Mouse (Mus musculus): ENCODE measurements around the gene Rab6b. TPM values are rescaled to one million over a fixed set of nuclear protein-coding genes. Genes with fewer than 3 reads are reported as not detected.
"Not testable (repeated sequence)": the region's sequence is repeated elsewhere in the genome, so short reads cannot be mapped to it uniquely, and the experiment has no call there.

Rab6b gene
- polyA plus RNA-seq, 1 experiment from 2014 or later: 2.5 TPM

- no peak overlapping the region for H3K4me2 ChIP-seq
- H3K9me3 ChIP-seq (replicated peaks): no peaks in the 10 kb centered on the region
- H3K4me3 ChIP-seq: no peak overlapping the region
- H3K4me1 ChIP-seq (replicated peaks): 0 out of 2 replicates have a peak, but pooled peaks cover 2% of the 10 kb centered on the region
- WGBS: 54% methylated on average over 13 of the region's 13 CpGs
- no peak for ATAC-seq (replicated peaks; ENCODE audit: insufficient number of reproducible peaks, insufficient read depth, low FRiP score, low read depth)
- H3K9ac ChIP-seq: no peak overlapping the region
- no peaks in the 10 kb centered on the region for H3K36me3 ChIP-seq
- H3K27ac ChIP-seq: no peak overlapping the region
- no peaks in the 10 kb centered on the region for H3K27me3 ChIP-seq
These were observed 35.5 kb downstream of the Rab6b start for GRCm38 (mm10) chr9:103147103-103147502.

DNA sequence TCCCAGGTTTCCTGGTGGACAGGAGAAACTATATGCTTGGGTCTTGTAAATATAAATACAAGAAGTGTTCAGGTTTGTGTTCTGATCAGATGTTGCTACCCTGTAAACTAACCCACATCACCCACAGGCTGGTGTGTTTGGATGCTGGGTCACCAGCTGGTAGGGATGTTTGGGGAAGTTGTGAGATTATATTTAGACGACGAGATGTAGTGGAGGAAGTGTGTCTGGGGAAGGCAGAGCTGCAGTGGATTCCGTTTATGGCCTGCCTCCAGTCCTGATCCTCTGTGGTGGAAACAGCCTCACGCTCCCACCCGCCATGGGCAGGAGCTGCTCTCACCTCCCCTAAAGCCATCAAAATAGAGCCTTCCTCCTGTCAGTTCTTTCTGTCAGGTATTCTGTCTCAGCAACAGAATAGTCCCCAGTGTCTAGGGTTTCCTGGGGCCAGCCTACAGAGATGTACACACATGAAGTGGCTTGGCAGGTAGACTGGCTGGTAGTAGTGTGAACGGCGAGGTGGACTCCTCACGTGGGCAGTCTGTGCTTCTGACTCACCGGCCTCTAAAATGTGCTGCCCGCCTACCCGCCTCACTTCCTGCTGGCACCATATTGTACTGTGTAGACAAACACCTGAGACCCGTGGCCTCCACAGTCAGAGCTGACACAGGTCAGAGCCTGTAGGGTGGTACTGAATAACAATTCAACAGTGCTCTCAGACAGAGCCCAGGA lies 37.6 kb downstream of the Rab6b start:
- Histone ChIP-seq H3K27me3 (no peaks in the 10 kb centered on the region), H3K4me1 (replicated peaks) (0 out of 2 replicates have a peak, but pooled peaks cover 2% of the 10 kb centered on the region), H3K4me3 (no peak overlapping the region), H3K4me2 (no peak overlapping the region), H3K27ac (no peak overlapping the region), H3K9ac (no peak overlapping the region), H3K9me3 (replicated peaks) (no peaks in the 10 kb centered on the region), H3K36me3 (no peaks in the 10 kb centered on the region)
- 74% methylated on average over 12 of the region's 12 CpGs for WGBS
- ATAC-seq (replicated peaks; ENCODE audit: insufficient number of reproducible peaks, insufficient read depth, low FRiP score, low read depth): no peak

GRCm38 (mm10) chr9:103153286-103153685 lies 41.7 kb downstream of the Rab6b start:
- no peaks in the 10 kb centered on the region for H3K4me1 ChIP-seq (replicated peaks)
- 77% methylated on average over 5 of the region's 5 CpGs for WGBS
- ATAC-seq (replicated peaks; ENCODE audit: insufficient number of reproducible peaks, insufficient read depth, low FRiP score, low read depth): no peak

GRCm38 (mm10) chr9:103154568-103154967 lies 43.0 kb downstream of the Rab6b start:
- no peak for ATAC-seq (replicated peaks; ENCODE audit: insufficient number of reproducible peaks, insufficient read depth, low FRiP score, low read depth)
- Histone ChIP-seq H3K27ac (no peak overlapping the region), H3K4me3 (no peak overlapping the region), H3K27me3 (no peaks in the 10 kb centered on the region), H3K9me3 (replicated peaks) (no peaks in the 10 kb centered on the region), H3K36me3 (no peaks in the 10 kb centered on the region), H3K4me1 (replicated peaks) (no peaks in the 10 kb centered on the region), H3K9ac (no peak overlapping the region), H3K4me2 (no peak overlapping the region)
- WGBS: 76% methylated on average over 2 of the region's 2 CpGs

More at GRCm38 (mm10) chr9:103153286-103153685, 41.7 kb downstream of the Rab6b start:
- Histone ChIP-seq H3K27ac (no peak overlapping the region), H3K27me3 (no peaks in the 10 kb centered on the region), H3K36me3 (no peaks in the 10 kb centered on the region), H3K9me3 (replicated peaks) (no peaks in the 10 kb centered on the region), H3K4me2 (no peak overlapping the region), H3K4me3 (no peak overlapping the region), H3K9ac (no peak overlapping the region)

DNA sequence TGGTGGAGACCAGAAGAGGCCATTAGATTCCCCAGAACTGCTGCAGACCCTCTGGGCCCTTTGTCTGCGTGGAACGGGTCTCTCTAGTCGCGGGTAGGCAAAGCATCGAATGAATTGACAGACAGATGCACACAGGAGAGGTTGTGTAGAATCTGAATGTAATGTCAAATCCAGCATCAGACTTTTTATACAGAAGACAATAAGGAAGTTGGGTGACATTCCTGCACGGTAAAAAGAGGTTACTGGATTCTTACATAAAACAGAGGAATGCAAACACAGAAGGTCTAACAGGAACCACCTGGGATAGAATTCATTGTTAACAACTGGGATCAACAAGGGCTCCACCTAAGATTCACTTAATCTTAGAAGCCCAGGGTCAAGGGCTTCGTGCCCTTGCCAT lies 43.6 kb downstream of the Rab6b start:
- H3K27me3 ChIP-seq; H3K27ac ChIP-seq; H3K36me3 ChIP-seq; H3K4me1 ChIP-seq (replicated peaks); ATAC-seq (replicated peaks; ENCODE audit: insufficient number of reproducible peaks, insufficient read depth, low FRiP score, low read depth); H3K9ac ChIP-seq; H3K4me3 ChIP-seq; H3K4me2 ChIP-seq; H3K9me3 ChIP-seq (replicated peaks): not testable (repeated sequence)
- WGBS: 82% methylated on average over 7 of the region's 7 CpGs

DNA sequence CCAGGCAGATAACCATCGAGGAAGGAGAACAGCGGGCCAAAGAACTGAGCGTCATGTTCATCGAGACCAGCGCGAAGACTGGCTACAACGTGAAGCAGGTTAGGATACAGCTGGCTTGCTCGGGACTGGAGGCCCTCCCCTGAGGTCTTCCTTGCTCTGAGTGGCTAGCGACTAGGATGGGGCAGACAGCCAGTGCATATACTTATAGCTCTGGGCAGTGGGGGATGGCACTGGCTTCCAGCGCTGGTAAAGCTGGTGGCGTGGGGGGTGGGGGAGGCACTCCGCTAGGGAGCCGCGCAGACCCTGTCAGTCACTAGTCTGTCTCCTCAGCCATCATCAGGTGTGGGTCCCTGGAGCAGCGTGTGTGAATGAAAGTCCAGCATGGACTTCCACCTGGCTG lies 52.2 kb downstream of the Rab6b start:
- H3K27me3 ChIP-seq: no peaks in the 10 kb centered on the region
- H3K9me3 ChIP-seq (replicated peaks): no peaks in the 10 kb centered on the region
- WGBS: 69% methylated on average over 15 of the region's 15 CpGs

DNA sequence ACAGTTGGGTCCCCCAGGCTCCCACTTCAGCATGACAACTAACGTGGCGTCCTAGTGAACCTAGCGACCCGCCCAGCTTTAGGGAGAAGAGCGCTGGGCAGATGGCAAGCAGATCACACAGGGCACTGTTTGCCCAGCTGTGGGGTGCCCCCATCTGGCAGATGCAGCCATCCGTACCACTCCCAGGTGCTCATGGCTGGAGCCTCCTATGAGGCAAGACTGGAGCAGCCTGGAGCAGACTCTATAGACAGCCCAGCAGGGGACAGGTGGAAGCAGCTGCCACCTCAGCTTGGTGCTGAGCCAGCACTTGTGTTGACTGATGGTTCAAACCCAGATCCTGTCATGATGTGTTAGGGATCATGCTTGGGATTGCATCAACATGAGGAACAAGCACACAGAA lies 56.5 kb downstream of the Rab6b start:
- H3K9me3 ChIP-seq (replicated peaks): no peaks in the 10 kb centered on the region
- 80% methylated on average over 6 of the region's 6 CpGs for whole genome bisulfite sequencing
- H3K27me3 ChIP-seq: peaks cover 7% of the 10 kb centered on the region; the same call in 1 of the 2 replicates
- H3K4me3 ChIP-seq: no peak overlapping the region
- no peak overlapping the region for H3K9ac ChIP-seq
- no peak overlapping the region for H3K4me2 ChIP-seq
- no peaks in the 10 kb centered on the region for H3K36me3 ChIP-seq
- ATAC-seq (replicated peaks; ENCODE audit: insufficient number of reproducible peaks, insufficient read depth, low FRiP score, low read depth): no peak
- peaks cover 3% of the 10 kb centered on the region; the same call in 1 of the 2 replicates for H3K4me1 ChIP-seq (replicated peaks)
- H3K27ac ChIP-seq: no peak overlapping the region

More for the DNA sequence above, 52.2 kb downstream of the Rab6b start:
- no peak for ATAC-seq (replicated peaks; ENCODE audit: insufficient number of reproducible peaks, insufficient read depth, low FRiP score, low read depth)
- Histone ChIP-seq H3K4me3 (no peak overlapping the region), H3K4me1 (replicated peaks) (peaks cover 1% of the 10 kb centered on the region; the same call in 1 of the 2 replicates), H3K27ac (no peak overlapping the region), H3K9ac (no peak overlapping the region), H3K4me2 (no peak overlapping the region), H3K36me3 (no peaks in the 10 kb centered on the region)

DNA sequence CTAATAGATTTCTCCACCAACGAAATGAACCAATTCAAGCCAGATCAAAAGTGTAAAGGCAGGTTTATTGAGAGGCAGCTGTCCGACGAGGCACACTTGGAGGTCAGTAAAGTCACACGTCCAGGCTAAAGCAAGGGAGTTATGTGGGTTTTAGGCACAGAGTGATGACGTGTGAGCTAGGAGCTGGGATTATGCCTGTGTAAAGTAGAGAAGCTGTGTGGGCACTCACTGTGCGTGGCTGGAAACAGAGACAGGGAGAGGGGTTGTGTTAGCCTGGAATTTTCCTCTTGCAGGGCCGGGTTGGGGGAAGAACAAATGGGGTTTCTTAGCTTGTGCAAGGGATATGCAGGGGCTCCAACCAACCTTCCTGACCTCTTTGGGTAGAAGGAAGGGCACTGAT lies 57.2 kb downstream of the Rab6b start:
- Histone ChIP-seq H3K4me3 (no peak overlapping the region), H3K4me2 (no peak overlapping the region), H3K9me3 (replicated peaks) (no peaks in the 10 kb centered on the region), H3K9ac (no peak overlapping the region), H3K36me3 (no peaks in the 10 kb centered on the region), H3K4me1 (replicated peaks) (peaks cover 3% of the 10 kb centered on the region; the same call in 1 of the 2 replicates), H3K27me3 (peaks cover 7% of the 10 kb centered on the region; the same call in 1 of the 2 replicates), H3K27ac (no peak overlapping the region)
- 42% methylated on average over 7 of the region's 7 CpGs for WGBS
- no peak for ATAC-seq (replicated peaks; ENCODE audit: insufficient number of reproducible peaks, insufficient read depth, low FRiP score, low read depth)

DNA sequence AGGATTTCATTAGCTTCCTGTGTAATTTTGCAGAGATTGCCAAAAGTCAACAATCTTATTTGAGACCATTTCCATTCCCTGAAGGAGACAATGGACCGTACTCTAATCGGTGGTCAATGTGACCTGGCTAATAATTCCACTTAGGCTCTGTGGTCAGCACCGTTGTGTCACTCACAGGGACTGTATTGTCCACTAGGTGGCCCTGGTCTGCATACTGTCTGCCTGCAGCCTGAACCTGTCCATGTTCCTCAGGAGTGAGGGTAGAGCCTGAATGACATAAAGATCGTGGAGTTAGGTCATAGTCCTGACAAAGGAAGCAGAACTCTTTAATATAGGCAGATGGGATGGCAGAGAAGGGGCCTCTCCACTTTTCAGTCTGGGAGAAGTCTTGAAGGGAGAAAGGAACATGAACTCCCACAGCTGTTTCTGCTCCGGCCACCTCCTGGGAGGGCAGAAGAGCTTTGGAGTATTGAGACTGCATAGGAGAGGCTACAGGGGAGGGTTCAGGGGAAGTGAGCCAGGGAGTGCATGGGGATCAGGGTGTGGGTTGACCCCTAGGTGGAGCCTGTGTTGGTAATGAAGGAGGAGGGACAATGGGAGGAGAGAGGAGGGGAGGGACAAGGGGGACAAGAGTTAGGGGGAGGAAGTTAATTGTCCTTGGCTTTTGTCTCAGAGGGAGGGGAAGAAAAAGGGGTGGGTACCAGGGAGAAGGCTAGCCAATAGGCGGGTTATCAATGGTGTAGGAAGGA lies 63.4 kb downstream of the Rab6b start:
- no peak overlapping the region for H3K4me2 ChIP-seq
- peaks cover under 1% of the 10 kb centered on the region; the same call in 1 of the 2 replicates for H3K27me3 ChIP-seq
- no peak overlapping the region for H3K27ac ChIP-seq
- WGBS: 54% methylated on average over 6 of the region's 6 CpGs
- ATAC-seq (replicated peaks; ENCODE audit: insufficient number of reproducible peaks, insufficient read depth, low FRiP score, low read depth): no peak
- no peaks in the 10 kb centered on the region for H3K9me3 ChIP-seq (replicated peaks)
- H3K9ac ChIP-seq: no peak overlapping the region
- no peaks in the 10 kb centered on the region for H3K36me3 ChIP-seq
- H3K4me3 ChIP-seq: no peak overlapping the region
- no peaks in the 10 kb centered on the region for H3K4me1 ChIP-seq (replicated peaks)

DNA sequence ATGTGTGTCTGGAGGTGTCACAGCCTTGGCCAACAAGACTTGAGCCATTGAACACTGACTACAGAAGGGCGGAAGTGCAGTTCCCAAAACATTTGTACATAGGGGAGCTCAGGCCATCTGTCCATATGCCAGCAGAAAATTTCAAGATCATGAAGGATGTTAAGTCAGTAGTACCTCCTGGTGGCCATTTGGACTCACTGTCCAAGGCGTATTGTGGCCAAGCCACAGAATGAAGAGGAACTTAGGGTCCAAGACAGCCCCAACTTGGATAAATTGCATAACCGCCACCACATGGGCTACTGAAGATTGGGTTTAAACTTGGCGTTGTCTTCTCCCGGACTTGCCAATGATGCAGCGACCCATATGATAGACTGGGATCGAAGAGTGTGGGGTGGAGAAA lies 64.1 kb downstream of the Rab6b start:
- Histone ChIP-seq H3K4me3 (no peak overlapping the region), H3K9ac (no peak overlapping the region), H3K27me3 (no peaks in the 10 kb centered on the region), H3K27ac (no peak overlapping the region), H3K4me1 (replicated peaks) (peaks cover 6% of the 10 kb centered on the region), H3K36me3 (no peaks in the 10 kb centered on the region), H3K4me2 (no peak overlapping the region), H3K9me3 (replicated peaks) (no peaks in the 10 kb centered on the region)
- 93% methylated on average over 7 of the region's 7 CpGs for WGBS
- no peak for ATAC-seq (replicated peaks; ENCODE audit: insufficient number of reproducible peaks, insufficient read depth, low FRiP score, low read depth)

- 52% methylated on average over 3 of the region's 3 CpGs for WGBS
- Histone ChIP-seq H3K9ac (peak overlapping the region; percentile 64), H3K9me3 (replicated peaks) (no peaks in the 10 kb centered on the region), H3K27me3 (no peaks in the 10 kb centered on the region), H3K4me3 (peak overlapping the region; percentile 56), H3K36me3 (no peaks in the 10 kb centered on the region), H3K27ac (0 out of 2 replicates have a peak overlapping the region, but pooled peaks have one; percentile 72), H3K4me2 (peak overlapping the region; percentile 79), H3K4me1 (replicated peaks) (peaks cover 10% of the 10 kb centered on the region)
- ATAC-seq (replicated peaks; ENCODE audit: insufficient number of reproducible peaks, insufficient read depth, low FRiP score, low read depth): peak; percentile 40; the same call in 1 of the 2 replicates
These were observed 68.7 kb downstream of the Rab6b start for GRCm38 (mm10) chr9:103180303-103180702.
